Mouse (Mus musculus): ENCODE measurements around the gene Srebf2.

GRCm38 (mm10) chr15:82218778-82219666 is 72.0 kb downstream of the Srebf2 start:
- TF ChIP-seq POLR2A (IDR thresholded peaks at IDR 0.05; ENCODE audit: insufficient read length, low read depth) (no peak), CEBPB (IDR thresholded peaks at IDR 0.05; ENCODE audit: insufficient read depth, poor library complexity, severe bottlenecking) (no peak), SRF (IDR thresholded peaks at IDR 0.05; ENCODE audit: control insufficient read depth, insufficient read length, low read depth) (no peak), USF1 (IDR thresholded peaks at IDR 0.05; ENCODE audit: low read depth) (no peak), REST (IDR thresholded peaks at IDR 0.05; ENCODE audit: insufficient read depth, insufficient read length) (no peak)
